22 mouse cellular contexts compared by ENCODE assay signal in the genomic region with DNA sequence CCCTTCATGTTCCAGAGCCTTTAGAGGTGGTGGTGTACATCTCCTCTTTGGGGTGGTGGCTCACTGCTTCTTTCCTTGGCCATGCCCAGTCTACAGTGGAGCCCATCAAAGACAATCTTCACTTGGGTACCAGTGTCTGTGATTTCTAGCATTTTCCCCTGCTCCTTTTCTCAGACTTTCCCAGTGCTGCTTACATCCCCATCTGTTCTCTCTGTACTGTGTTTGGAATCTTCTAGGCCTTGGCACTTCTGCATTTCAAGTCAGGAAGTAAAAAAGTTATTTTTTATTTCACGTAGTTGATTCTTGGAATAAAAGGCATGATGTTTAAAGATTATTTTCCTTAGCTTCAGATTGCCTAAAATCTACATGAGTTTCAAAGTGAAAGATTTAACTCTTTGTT.
"Had no signal": no experiment of that assay in that cellular context is flagged by ENCODE, and none has a peak within 500 bp of the region (broad histone marks: within the 10 kb centered on the region; RNA-seq: fewer than 3 reads in every experiment).

No protein-coding gene starts in this region.

- H3K9ac ChIP-seq: limb, embryonic 12.5 days; limb, embryonic 15.5 days; liver, embryonic 14.5 days; liver, postnatal 0 days; lung, embryonic 14.5 days; midbrain, embryonic 13.5 days; neural tube, embryonic 13.5 days; stomach, embryonic 15.5 days had no signal

- DNase-seq: kidney, postnatal 25 days; left cerebral cortex, postnatal 4 days; liver, postnatal 0 days; lung, embryonic 14.5 days; retina, postnatal 1 day; right cerebral cortex, postnatal 25 days; spleen, adult 18-20 months; thymus, adult 18-20 months; thymus, postnatal 36 days had no signal

- H3K36me3 ChIP-seq: limb, embryonic 12.5 days; limb, embryonic 15.5 days; midbrain, embryonic 10.5 days; midbrain, embryonic 13.5 days; neural tube, embryonic 13.5 days; stomach, embryonic 15.5 days had no signal

- H3K27ac ChIP-seq: kidney, postnatal 0 days; limb, embryonic 12.5 days; limb, embryonic 15.5 days; liver, embryonic 14.5 days; midbrain, embryonic 10.5 days; midbrain, embryonic 13.5 days; neural tube, embryonic 13.5 days; stomach, embryonic 15.5 days had no signal

- H3K27me3 ChIP-seq: limb, embryonic 12.5 days; limb, embryonic 15.5 days; megakaryocyte, embryonic 14.5 days; midbrain, embryonic 13.5 days; neural tube, embryonic 13.5 days; stomach, embryonic 15.5 days had no signal

- H3K4me1 ChIP-seq: megakaryocyte, embryonic 14.5 days; midbrain, embryonic 10.5 days; midbrain, embryonic 13.5 days; neural tube, embryonic 13.5 days; stomach, embryonic 15.5 days had no signal

- H3K9me3 ChIP-seq: limb, embryonic 12.5 days; limb, embryonic 15.5 days; megakaryocyte, embryonic 14.5 days; midbrain, embryonic 10.5 days; midbrain, embryonic 13.5 days; neural tube, embryonic 13.5 days; stomach, embryonic 15.5 days had no signal

- ATAC-seq: liver, postnatal 0 days; lung, postnatal 0 days; midbrain, embryonic 13.5 days; midbrain, embryonic 16.5 days had no signal

- H3K4me3 ChIP-seq: limb, embryonic 12.5 days; limb, embryonic 15.5 days; megakaryocyte, embryonic 14.5 days; midbrain, embryonic 10.5 days; midbrain, embryonic 13.5 days; myocyte; neural tube, embryonic 13.5 days; stomach, embryonic 15.5 days had no signal

- H3K4me2 ChIP-seq: limb, embryonic 12.5 days; limb, embryonic 15.5 days; liver, embryonic 11.5 days; lung, embryonic 14.5 days; midbrain, embryonic 13.5 days; neural tube, embryonic 13.5 days; stomach, embryonic 15.5 days had no signal
